Mouse (Mus musculus): Measurements from ENCODE around the gene Gnmt. TPM values are rescaled to one million over a fixed set of nuclear protein-coding genes. Genes with fewer than 3 reads are reported as not detected.

Gene Gnmt
- polyA plus RNA-seq, 1 experiment: 0.11 TPM

GRCm38 (mm10) chr17:46699245-46699644 lies 29.7 kb downstream of the Gnmt start:
- Histone ChIP-seq H3K36me3 (ENCODE audit: control insufficient read depth, insufficient read depth) (no peaks in the 10 kb centered on the region), H3K79me2 (ENCODE audit: control insufficient read depth, insufficient read depth) (peaks cover 55% of the 10 kb centered on the region), H3K27me3 (ENCODE audit: control insufficient read depth, insufficient read depth, insufficient read length) (no peaks in the 10 kb centered on the region), H3K4me2 (ENCODE audit: low read depth) (no peak overlapping the region), H3ac (ENCODE audit: control insufficient read depth, insufficient read length) (no peak overlapping the region), H3K4me3 (no peak overlapping the region)
- TF ChIP-seq MYOD1 (IDR thresholded peaks at IDR 0.05; ENCODE audit: control insufficient read depth in 1 of 3, insufficient read length in 2 of 3, low read depth in 2 of 3) (no peak), USF1 (IDR thresholded peaks at IDR 0.05; ENCODE audit: low read depth) (no peak), E2F4 (IDR thresholded peaks at IDR 0.05; ENCODE audit: insufficient read depth) (no peak), POLR2AphosphoS2 (IDR thresholded peaks at IDR 0.05; ENCODE audit: insufficient read length, low read depth) (no peak), TCF12 (IDR thresholded peaks at IDR 0.05; ENCODE audit: insufficient read depth, poor library complexity, severe bottlenecking) (no peak), POLR2A (IDR thresholded peaks at IDR 0.05; ENCODE audit: insufficient read length, low read depth) (no peak), CEBPB (IDR thresholded peaks at IDR 0.05; ENCODE audit: insufficient read depth, poor library complexity, severe bottlenecking) (no peak), TCF3 (IDR thresholded peaks at IDR 0.05; ENCODE audit: insufficient read length, low read depth) (no peak), MAX (IDR thresholded peaks at IDR 0.05; ENCODE audit: low read depth) (no peak), MYOG (IDR thresholded peaks at IDR 0.05; ENCODE audit: control insufficient read depth in 1 of 3, insufficient read depth in 1 of 3, insufficient read length in 2 of 3, low read depth in 2 of 3) (no peak), SRF (IDR thresholded peaks at IDR 0.05; ENCODE audit: control insufficient read depth, insufficient read length, low read depth) (no peak), REST (IDR thresholded peaks at IDR 0.05; ENCODE audit: insufficient read depth, insufficient read length) (no peak)

DNA sequence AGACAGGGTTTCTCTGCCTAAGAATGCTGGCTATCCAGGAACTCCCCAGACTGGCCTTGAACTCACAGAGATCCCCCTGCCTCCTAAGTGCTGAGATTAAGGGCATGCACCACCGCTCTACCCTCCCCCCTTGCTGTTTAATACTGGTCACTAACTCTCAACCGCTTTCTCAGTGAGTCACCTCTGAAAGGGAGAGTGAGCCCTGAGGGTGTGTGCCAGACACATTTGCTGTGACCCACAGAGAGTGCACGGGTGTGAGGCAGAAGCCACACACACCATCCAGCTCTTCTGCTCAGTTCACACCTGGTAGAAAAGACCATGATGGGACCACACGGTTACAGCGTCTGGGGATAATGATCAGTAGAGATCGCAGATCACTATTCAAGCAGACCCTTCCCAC lies 30.5 kb downstream of the Gnmt start:
- TF ChIP-seq TCF3 (IDR thresholded peaks at IDR 0.05; ENCODE audit: insufficient read length, low read depth): no peak
- TF ChIP-seq CEBPB (IDR thresholded peaks at IDR 0.05; ENCODE audit: insufficient read depth, poor library complexity, severe bottlenecking): no peak
- TF ChIP-seq USF1 (IDR thresholded peaks at IDR 0.05; ENCODE audit: low read depth): no peak
- no peak for TF ChIP-seq TCF12 (IDR thresholded peaks at IDR 0.05; ENCODE audit: insufficient read depth, poor library complexity, severe bottlenecking)
- no peak for TF ChIP-seq E2F4 (IDR thresholded peaks at IDR 0.05; ENCODE audit: insufficient read depth)
- TF ChIP-seq SRF (IDR thresholded peaks at IDR 0.05; ENCODE audit: control insufficient read depth, insufficient read length, low read depth): no peak
- no peak for TF ChIP-seq POLR2AphosphoS2 (IDR thresholded peaks at IDR 0.05; ENCODE audit: insufficient read length, low read depth)
- TF ChIP-seq MYOG (IDR thresholded peaks at IDR 0.05; ENCODE audit: control insufficient read depth in 1 of 3, insufficient read depth in 1 of 3, insufficient read length in 2 of 3, low read depth in 2 of 3): peak in 1 of 3 experiments; percentile 55
- peak overlapping the region; percentile 59 for H3K4me2 ChIP-seq (ENCODE audit: low read depth)
- peaks cover 48% of the 10 kb centered on the region for H3K79me2 ChIP-seq (ENCODE audit: control insufficient read depth, insufficient read depth)
- no peaks in the 10 kb centered on the region for H3K36me3 ChIP-seq (ENCODE audit: control insufficient read depth, insufficient read depth)
- H3K4me3 ChIP-seq: no peak overlapping the region
- H3K27me3 ChIP-seq (ENCODE audit: control insufficient read depth, insufficient read depth, insufficient read length): no peaks in the 10 kb centered on the region
- no peak overlapping the region for H3ac ChIP-seq (ENCODE audit: control insufficient read depth, insufficient read length)

- no peak overlapping the region for H3K4me2 ChIP-seq (ENCODE audit: low read depth)
- H3ac ChIP-seq (ENCODE audit: control insufficient read depth, insufficient read length): no peak overlapping the region
- H3K27me3 ChIP-seq (ENCODE audit: control insufficient read depth, insufficient read depth, insufficient read length): no peaks in the 10 kb centered on the region
- no peak overlapping the region for H3K4me3 ChIP-seq
- H3K36me3 ChIP-seq (ENCODE audit: control insufficient read depth, insufficient read depth): no peaks in the 10 kb centered on the region
- peaks cover 24% of the 10 kb centered on the region for H3K79me2 ChIP-seq (ENCODE audit: control insufficient read depth, insufficient read depth)
- TF ChIP-seq MYOG (IDR thresholded peaks at IDR 0.05; ENCODE audit: control insufficient read depth in 1 of 3, insufficient read depth in 1 of 3, insufficient read length in 2 of 3, low read depth in 2 of 3) (no peak), CEBPB (IDR thresholded peaks at IDR 0.05; ENCODE audit: insufficient read depth, poor library complexity, severe bottlenecking) (no peak), REST (IDR thresholded peaks at IDR 0.05; ENCODE audit: insufficient read depth, insufficient read length) (no peak), TCF12 (IDR thresholded peaks at IDR 0.05; ENCODE audit: insufficient read depth, poor library complexity, severe bottlenecking) (no peak), POLR2AphosphoS2 (IDR thresholded peaks at IDR 0.05; ENCODE audit: insufficient read length, low read depth) (no peak), MYOD1 (IDR thresholded peaks at IDR 0.05; ENCODE audit: control insufficient read depth in 1 of 3, insufficient read length in 2 of 3, low read depth in 2 of 3) (no peak), USF1 (IDR thresholded peaks at IDR 0.05; ENCODE audit: low read depth) (no peak), E2F4 (IDR thresholded peaks at IDR 0.05; ENCODE audit: insufficient read depth) (no peak), TCF3 (IDR thresholded peaks at IDR 0.05; ENCODE audit: insufficient read length, low read depth) (no peak), MAX (IDR thresholded peaks at IDR 0.05; ENCODE audit: low read depth) (no peak), SRF (IDR thresholded peaks at IDR 0.05; ENCODE audit: control insufficient read depth, insufficient read length, low read depth) (no peak), POLR2A (IDR thresholded peaks at IDR 0.05; ENCODE audit: insufficient read length, low read depth) (no peak)
These were observed 34.4 kb downstream of the Gnmt start for GRCm38 (mm10) chr17:46694517-46695063.

- TF ChIP-seq CEBPB (IDR thresholded peaks at IDR 0.05; ENCODE audit: insufficient read depth, poor library complexity, severe bottlenecking): no peak
- Histone ChIP-seq H3K79me2 (ENCODE audit: control insufficient read depth, insufficient read depth) (peaks cover 13% of the 10 kb centered on the region), H3K4me2 (ENCODE audit: low read depth) (no peak overlapping the region), H3K27me3 (ENCODE audit: control insufficient read depth, insufficient read depth, insufficient read length) (no peaks in the 10 kb centered on the region), H3ac (ENCODE audit: control insufficient read depth, insufficient read length) (no peak overlapping the region), H3K4me3 (no peak overlapping the region), H3K36me3 (ENCODE audit: control insufficient read depth, insufficient read depth) (peaks cover 4% of the 10 kb centered on the region)
These were observed 37.6 kb downstream of the Gnmt start for GRCm38 (mm10) chr17:46691390-46691789.

DNA sequence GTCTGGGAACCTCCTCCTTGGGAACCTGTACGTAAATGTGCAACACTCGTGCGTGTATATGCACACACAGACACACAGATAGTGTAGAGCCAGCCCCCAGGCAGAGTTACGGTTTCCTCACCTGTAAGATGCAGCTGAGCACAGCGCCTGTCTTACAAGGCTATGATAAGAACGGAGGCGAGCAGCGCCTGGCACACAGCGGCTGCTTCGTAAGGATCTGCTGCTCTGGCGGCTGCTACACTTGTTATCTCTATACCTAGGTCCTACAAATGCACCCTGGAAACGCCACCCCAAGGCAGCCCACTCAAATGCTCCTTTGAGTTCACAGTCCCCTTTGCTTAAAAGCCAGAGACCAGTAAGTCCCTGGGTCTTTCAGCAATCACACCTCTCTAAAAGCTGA lies 38.3 kb downstream of the Gnmt start:
- Histone ChIP-seq H3K4me2 (ENCODE audit: low read depth) (no peak overlapping the region), H3K4me3 (no peak overlapping the region), H3K36me3 (ENCODE audit: control insufficient read depth, insufficient read depth) (peaks cover 7% of the 10 kb centered on the region), H3K27me3 (ENCODE audit: control insufficient read depth, insufficient read depth, insufficient read length) (no peaks in the 10 kb centered on the region), H3K79me2 (ENCODE audit: control insufficient read depth, insufficient read depth) (peaks cover 6% of the 10 kb centered on the region), H3ac (ENCODE audit: control insufficient read depth, insufficient read length) (no peak overlapping the region)
- TF ChIP-seq CEBPB (IDR thresholded peaks at IDR 0.05; ENCODE audit: insufficient read depth, poor library complexity, severe bottlenecking) (no peak), MYOG (IDR thresholded peaks at IDR 0.05; ENCODE audit: control insufficient read depth in 1 of 3, insufficient read depth in 1 of 3, insufficient read length in 2 of 3, low read depth in 2 of 3) (no peak), E2F4 (IDR thresholded peaks at IDR 0.05; ENCODE audit: insufficient read depth) (no peak), REST (IDR thresholded peaks at IDR 0.05; ENCODE audit: insufficient read depth, insufficient read length) (no peak), MAX (IDR thresholded peaks at IDR 0.05; ENCODE audit: low read depth) (no peak), TCF12 (IDR thresholded peaks at IDR 0.05; ENCODE audit: insufficient read depth, poor library complexity, severe bottlenecking) (no peak), POLR2A (IDR thresholded peaks at IDR 0.05; ENCODE audit: insufficient read length, low read depth) (no peak), TCF3 (IDR thresholded peaks at IDR 0.05; ENCODE audit: insufficient read length, low read depth) (no peak), SRF (IDR thresholded peaks at IDR 0.05; ENCODE audit: control insufficient read depth, insufficient read length, low read depth) (no peak), POLR2AphosphoS2 (IDR thresholded peaks at IDR 0.05; ENCODE audit: insufficient read length, low read depth) (no peak), MYOD1 (IDR thresholded peaks at IDR 0.05; ENCODE audit: control insufficient read depth in 1 of 3, insufficient read length in 2 of 3, low read depth in 2 of 3) (no peak), USF1 (IDR thresholded peaks at IDR 0.05; ENCODE audit: low read depth) (no peak)

Data from myocyte (in vitro differentiated cells).